Mouse (Mus musculus): ENCODE data around the gene Selenom. TPM values are rescaled to one million over a fixed set of nuclear protein-coding genes. Genes with fewer than 3 reads are reported as not detected.

Gene Selenom
- total RNA-seq, 4 experiments from 2014 or later: 33.5 to 51.0 (median 41.9) TPM

GRCm38 (mm10) chr11:3513291-3513690, 1.2 kb upstream of the Selenom start:
- DNase-seq (ENCODE audit: low spot score): no peak

GRCm38 (mm10) chr11:3515216-3515615, 732 bp downstream of the Selenom start:
- DNase-seq (ENCODE audit: low spot score): no peak

- no peak for DNase-seq (ENCODE audit: low spot score)
Observed at GRCm38 (mm10) chr11:3515637-3516036, 1.2 kb downstream of the Selenom start.

- no peak for DNase-seq (ENCODE audit: low spot score)
Observed at GRCm38 (mm10) chr11:3516121-3516520, 1.6 kb downstream of the Selenom start.

GRCm38 (mm10) chr11:3516859-3517845, 2.7 kb downstream of the Selenom start:
- no peak for DNase-seq (ENCODE audit: low spot score)

GRCm38 (mm10) chr11:3517846-3518732, 3.6 kb downstream of the Selenom start:
- DNase-seq (ENCODE audit: low spot score): no peak

- no peak for DNase-seq (ENCODE audit: low spot score)
Observed at GRCm38 (mm10) chr11:3519051-3519726, 4.7 kb downstream of the Selenom start.

GRCm38 (mm10) chr11:3519756-3520398, 5.4 kb downstream of the Selenom start:
- DNase-seq (ENCODE audit: low spot score): no peak

- DNase-seq (ENCODE audit: low spot score): no peak
Observed at GRCm38 (mm10) chr11:3520919-3521318, 6.4 kb downstream of the Selenom start.

GRCm38 (mm10) chr11:3521339-3522224, 7.1 kb downstream of the Selenom start:
- DNase-seq (ENCODE audit: low spot score): no peak

- no peak for DNase-seq (ENCODE audit: low spot score)
Observed at GRCm38 (mm10) chr11:3522285-3523000, 8.0 kb downstream of the Selenom start.

GRCm38 (mm10) chr11:3523840-3524582, 9.5 kb downstream of the Selenom start:
- no peak for DNase-seq (ENCODE audit: low spot score)

- DNase-seq (ENCODE audit: low spot score): no peak
Observed at GRCm38 (mm10) chr11:3525560-3525959, 11.1 kb downstream of the Selenom start.

GRCm38 (mm10) chr11:3526207-3526606, 11.7 kb downstream of the Selenom start:
- DNase-seq (ENCODE audit: low spot score): no peak

GRCm38 (mm10) chr11:3526979-3527738, 12.7 kb downstream of the Selenom start:
- no peak for DNase-seq (ENCODE audit: low spot score)

- DNase-seq (ENCODE audit: low spot score): no peak
Observed at GRCm38 (mm10) chr11:3527766-3528165, 13.3 kb downstream of the Selenom start.

- DNase-seq (ENCODE audit: low spot score): no peak
Observed at GRCm38 (mm10) chr11:3528208-3528607, 13.7 kb downstream of the Selenom start.
